Mouse (Mus musculus): ENCODE results near the gene Cadps. TPM values are rescaled to one million over a fixed set of nuclear protein-coding genes. Genes with fewer than 3 reads are reported as not detected.

The Cadps gene
- polyA plus RNA-seq, 1 experiment from 2014 or later: 0.70 TPM

- H3K9me3 ChIP-seq (ENCODE audit: low read length): no peaks in the 10 kb centered on the region
- H3K36me3 ChIP-seq (ENCODE audit: insufficient read depth, low read length): no peaks in the 10 kb centered on the region
- H3K4me2 ChIP-seq (replicated peaks; ENCODE audit: low read depth, low read length): peak overlapping the region; percentile 95
- under 1% methylated on average over 13 of the region's 13 CpGs for WGBS
- ATAC-seq (ENCODE audit: low FRiP score, low TSS enrichment): peak; percentile 49; the same call in 1 of the 2 replicates
- H3K4me1 ChIP-seq (ENCODE audit: insufficient read depth, low read length): peaks cover 17% of the 10 kb centered on the region
- peaks cover 28% of the 10 kb centered on the region for H3K27me3 ChIP-seq (ENCODE audit: insufficient read depth, low read length)
- peak overlapping the region; percentile 55 for H3K4me3 ChIP-seq (ENCODE audit: low read length)
- H3K9ac ChIP-seq (replicated peaks; ENCODE audit: low read length): 0 out of 2 replicates have a peak overlapping the region, but pooled peaks have one; percentile 35
- H3K27ac ChIP-seq (ENCODE audit: low read length): no peak overlapping the region
Observed at GRCm38 (mm10) chr14:12821156-12821813, 1.6 kb downstream of the Cadps start.

- Histone ChIP-seq H3K27me3 (ENCODE audit: insufficient read depth, low read length) (peaks cover 28% of the 10 kb centered on the region), H3K36me3 (ENCODE audit: insufficient read depth, low read length) (no peaks in the 10 kb centered on the region), H3K9ac (replicated peaks; ENCODE audit: low read length) (no peak overlapping the region), H3K4me3 (ENCODE audit: low read length) (no peak overlapping the region), H3K4me2 (replicated peaks; ENCODE audit: low read depth, low read length) (no peak overlapping the region), H3K27ac (ENCODE audit: low read length) (no peak overlapping the region), H3K9me3 (ENCODE audit: low read length) (no peaks in the 10 kb centered on the region), H3K4me1 (ENCODE audit: insufficient read depth, low read length) (peaks cover 17% of the 10 kb centered on the region)
- WGBS: 71% methylated on average over 1 of the region's 1 CpGs
- no peak for ATAC-seq (ENCODE audit: low FRiP score, low TSS enrichment)
Observed at GRCm38 (mm10) chr14:12820149-12820548, 2.7 kb downstream of the Cadps start.

GRCm38 (mm10) chr14:12818442-12818841, 4.4 kb downstream of the Cadps start:
- peaks cover 25% of the 10 kb centered on the region for H3K27me3 ChIP-seq (ENCODE audit: insufficient read depth, low read length)
- no peak overlapping the region for H3K9ac ChIP-seq (replicated peaks; ENCODE audit: low read length)
- no peak overlapping the region for H3K4me2 ChIP-seq (replicated peaks; ENCODE audit: low read depth, low read length)
- WGBS: 95% methylated on average over 1 of the region's 1 CpGs
- no peak overlapping the region for H3K27ac ChIP-seq (ENCODE audit: low read length)
- H3K4me3 ChIP-seq (ENCODE audit: low read length): no peak overlapping the region
- ATAC-seq (ENCODE audit: low FRiP score, low TSS enrichment): no peak
- H3K9me3 ChIP-seq (ENCODE audit: low read length): no peaks in the 10 kb centered on the region
- peaks cover 17% of the 10 kb centered on the region for H3K4me1 ChIP-seq (ENCODE audit: insufficient read depth, low read length)
- H3K36me3 ChIP-seq (ENCODE audit: insufficient read depth, low read length): no peaks in the 10 kb centered on the region

GRCm38 (mm10) chr14:12812072-12812471, 10.8 kb downstream of the Cadps start:
- H3K27ac ChIP-seq (ENCODE audit: low read length): no peak overlapping the region
- H3K4me2 ChIP-seq (replicated peaks; ENCODE audit: low read depth, low read length): no peak overlapping the region
- whole genome bisulfite sequencing: 90% methylated on average over 3 of the region's 3 CpGs
- H3K9ac ChIP-seq (replicated peaks; ENCODE audit: low read length): no peak overlapping the region
- H3K27me3 ChIP-seq (ENCODE audit: insufficient read depth, low read length): no peaks in the 10 kb centered on the region
- no peak overlapping the region for H3K4me3 ChIP-seq (ENCODE audit: low read length)
- ATAC-seq (ENCODE audit: low FRiP score, low TSS enrichment): no peak
- no peaks in the 10 kb centered on the region for H3K4me1 ChIP-seq (ENCODE audit: insufficient read depth, low read length)
- no peaks in the 10 kb centered on the region for H3K9me3 ChIP-seq (ENCODE audit: low read length)
- H3K36me3 ChIP-seq (ENCODE audit: insufficient read depth, low read length): no peaks in the 10 kb centered on the region

GRCm38 (mm10) chr14:12802995-12803394, 19.9 kb downstream of the Cadps start:
- ATAC-seq (ENCODE audit: low FRiP score, low TSS enrichment): no peak
- no peak overlapping the region for H3K4me2 ChIP-seq (replicated peaks; ENCODE audit: low read depth, low read length)
- H3K27me3 ChIP-seq (ENCODE audit: insufficient read depth, low read length): no peaks in the 10 kb centered on the region
- H3K36me3 ChIP-seq (ENCODE audit: insufficient read depth, low read length): no peaks in the 10 kb centered on the region
- no peak overlapping the region for H3K27ac ChIP-seq (ENCODE audit: low read length)
- H3K9me3 ChIP-seq (ENCODE audit: low read length): no peaks in the 10 kb centered on the region
- WGBS: 93% methylated on average over 1 of the region's 1 CpGs
- H3K9ac ChIP-seq (replicated peaks; ENCODE audit: low read length): no peak overlapping the region
- H3K4me3 ChIP-seq (ENCODE audit: low read length): no peak overlapping the region
- no peaks in the 10 kb centered on the region for H3K4me1 ChIP-seq (ENCODE audit: insufficient read depth, low read length)

- Histone ChIP-seq H3K27me3 (ENCODE audit: insufficient read depth, low read length) (no peaks in the 10 kb centered on the region), H3K4me2 (replicated peaks; ENCODE audit: low read depth, low read length) (no peak overlapping the region), H3K4me3 (ENCODE audit: low read length) (no peak overlapping the region), H3K4me1 (ENCODE audit: insufficient read depth, low read length) (no peaks in the 10 kb centered on the region), H3K9ac (replicated peaks; ENCODE audit: low read length) (no peak overlapping the region), H3K27ac (ENCODE audit: low read length) (no peak overlapping the region), H3K9me3 (ENCODE audit: low read length) (no peaks in the 10 kb centered on the region), H3K36me3 (ENCODE audit: insufficient read depth, low read length) (no peaks in the 10 kb centered on the region)
- 80% methylated on average over 2 of the region's 2 CpGs for WGBS
- no peak for ATAC-seq (ENCODE audit: low FRiP score, low TSS enrichment)
Observed at GRCm38 (mm10) chr14:12801100-12801499, 21.8 kb downstream of the Cadps start.

- no peak overlapping the region for H3K27ac ChIP-seq (ENCODE audit: low read length)
- ATAC-seq (ENCODE audit: low FRiP score, low TSS enrichment): no peak
Observed at GRCm38 (mm10) chr14:12798926-12799325, 24.0 kb downstream of the Cadps start.

GRCm38 (mm10) chr14:12784296-12784695, 38.6 kb downstream of the Cadps start:
- no peak overlapping the region for H3K9ac ChIP-seq (replicated peaks; ENCODE audit: low read length)
- WGBS: 70% methylated on average over 1 of the region's 1 CpGs
- H3K9me3 ChIP-seq (ENCODE audit: low read length): no peaks in the 10 kb centered on the region
- no peaks in the 10 kb centered on the region for H3K27me3 ChIP-seq (ENCODE audit: insufficient read depth, low read length)
- H3K27ac ChIP-seq (ENCODE audit: low read length): no peak overlapping the region
- no peak for ATAC-seq (ENCODE audit: low FRiP score, low TSS enrichment)
- no peaks in the 10 kb centered on the region for H3K4me1 ChIP-seq (ENCODE audit: insufficient read depth, low read length)
- H3K4me2 ChIP-seq (replicated peaks; ENCODE audit: low read depth, low read length): no peak overlapping the region
- H3K36me3 ChIP-seq (ENCODE audit: insufficient read depth, low read length): no peaks in the 10 kb centered on the region
- no peak overlapping the region for H3K4me3 ChIP-seq (ENCODE audit: low read length)

More at GRCm38 (mm10) chr14:12798926-12799325, 24.0 kb downstream of the Cadps start:
- Histone ChIP-seq H3K9me3 (ENCODE audit: low read length) (no peaks in the 10 kb centered on the region), H3K27me3 (ENCODE audit: insufficient read depth, low read length) (no peaks in the 10 kb centered on the region), H3K9ac (replicated peaks; ENCODE audit: low read length) (no peak overlapping the region), H3K4me2 (replicated peaks; ENCODE audit: low read depth, low read length) (no peak overlapping the region), H3K4me1 (ENCODE audit: insufficient read depth, low read length) (no peaks in the 10 kb centered on the region), H3K4me3 (ENCODE audit: low read length) (no peak overlapping the region), H3K36me3 (ENCODE audit: insufficient read depth, low read length) (no peaks in the 10 kb centered on the region)

GRCm38 (mm10) chr14:12780016-12780415, 42.9 kb downstream of the Cadps start:
- no peak overlapping the region for H3K4me2 ChIP-seq (replicated peaks; ENCODE audit: low read depth, low read length)
- H3K27ac ChIP-seq (ENCODE audit: low read length): no peak overlapping the region
- no peaks in the 10 kb centered on the region for H3K9me3 ChIP-seq (ENCODE audit: low read length)
- no peak for ATAC-seq (ENCODE audit: low FRiP score, low TSS enrichment)
- H3K9ac ChIP-seq (replicated peaks; ENCODE audit: low read length): no peak overlapping the region
- WGBS: 89% methylated on average over 1 of the region's 1 CpGs
- no peak overlapping the region for H3K4me3 ChIP-seq (ENCODE audit: low read length)
- no peaks in the 10 kb centered on the region for H3K4me1 ChIP-seq (ENCODE audit: insufficient read depth, low read length)
- H3K36me3 ChIP-seq (ENCODE audit: insufficient read depth, low read length): no peaks in the 10 kb centered on the region
- no peaks in the 10 kb centered on the region for H3K27me3 ChIP-seq (ENCODE audit: insufficient read depth, low read length)

GRCm38 (mm10) chr14:12777990-12778389, 44.9 kb downstream of the Cadps start:
- no peak overlapping the region for H3K4me2 ChIP-seq (replicated peaks; ENCODE audit: low read depth, low read length)
- 64% methylated on average over 4 of the region's 4 CpGs for WGBS
- no peak for ATAC-seq (ENCODE audit: low FRiP score, low TSS enrichment)

More at GRCm38 (mm10) chr14:12777990-12778389, 44.9 kb downstream of the Cadps start:
- Histone ChIP-seq H3K4me1 (ENCODE audit: insufficient read depth, low read length) (no peaks in the 10 kb centered on the region), H3K36me3 (ENCODE audit: insufficient read depth, low read length) (no peaks in the 10 kb centered on the region), H3K9me3 (ENCODE audit: low read length) (no peaks in the 10 kb centered on the region), H3K27me3 (ENCODE audit: insufficient read depth, low read length) (no peaks in the 10 kb centered on the region), H3K4me3 (ENCODE audit: low read length) (no peak overlapping the region), H3K9ac (replicated peaks; ENCODE audit: low read length) (no peak overlapping the region), H3K27ac (ENCODE audit: low read length) (no peak overlapping the region)

All from kidney, embryonic 16.5 days (tissue).